Mouse (Mus musculus) embryonic facial prominence, embryonic 14.5 days (tissue): ENCODE data around the gene Ppef1. TPM values are rescaled to one million over a fixed set of nuclear protein-coding genes. Genes with fewer than 3 reads are reported as not detected.

Experiments
- ATAC-seq: fragments of 200-750 bp; cut with Nextera tagmentation; 2 replicates; pipeline ENCODE4 v1.8.0; 2017; ENCODE audit warnings: low read depth, moderate number of reproducible peaks, moderate TSS enrichment
- DNase-seq: peaks from one replicate; pipeline ENCODE4 v3.0.0-alpha.2; 2015; ENCODE audit warnings: low spot score
- H3K27ac ChIP-seq: fragments of 300-500 bp; sonication (generic); replicated peaks from 2 replicates; pipeline ENCODE4 v1.5.1; 2014; ENCODE audit warnings: low read depth, mild to moderate bottlenecking, low read length, moderate library complexity
- H3K27me3 ChIP-seq: fragments of 300-500 bp; sonication (generic); replicated peaks from 2 replicates; pipeline ENCODE4 v1.6.1; 2014; ENCODE audit warnings: low read length; ENCODE audit not compliant: control insufficient read depth, insufficient read depth
- H3K36me3 ChIP-seq: fragments of 300-500 bp; sonication (generic); 2 replicates; pipeline ENCODE4 v1.6.1; 2014; ENCODE audit warnings: low read length, mixed read lengths; ENCODE audit not compliant: control insufficient read depth, insufficient read depth
- H3K4me1 ChIP-seq: fragments of 300-500 bp; sonication (generic); 2 replicates; pipeline ENCODE4 v1.6.1; 2014; ENCODE audit warnings: antibody characterized with exemption, low read length; ENCODE audit not compliant: control insufficient read depth, insufficient read depth
- H3K4me2 ChIP-seq: fragments of 300-500 bp; sonication (generic); 2 replicates; pipeline ENCODE4 v1.6.1; 2014; ENCODE audit warnings: low read depth, mild to moderate bottlenecking, low read length, moderate library complexity, mixed read lengths
- H3K4me3 ChIP-seq: fragments of 300-500 bp; sonication (generic); 2 replicates; pipeline ENCODE4 v1.5.1; 2014; ENCODE audit warnings: low read depth, mild to moderate bottlenecking, low read length
- H3K9ac ChIP-seq: fragments of 300-500 bp; sonication (generic); 2 replicates; pipeline ENCODE4 v1.6.1; 2014; ENCODE audit warnings: low read depth, mild to moderate bottlenecking, low read length, moderate library complexity, mixed read lengths
- H3K9me3 ChIP-seq: fragments of 300-500 bp; sonication (generic); 2 replicates; pipeline ENCODE4 v1.6.1; 2016; ENCODE audit warnings: low read length; ENCODE audit not compliant: control insufficient read depth
- WGBS: fragments of 180-500 bp; shearing (Covaris S2); extraction: QIAGEN DNeasy Blood & Tissue Kit; methylation state at CpG from one replicate; pipeline ENCODE4 v1.1.7; 2014; 5-methylcytosine and 5-hydroxymethylcytosine counted together
- polyA plus RNA-seq: library from polyadenylated mRNA; unstranded; fragments of >200 nt; fragmentation: Nextera tagmentation; extraction: Ambion mirVana; gene quantifications from 2 replicates; pipeline ENCODE4 v1.2.1, GENCODE M21; 2014

Gene Ppef1
- polyA plus RNA-seq, 1 experiment from 2014 or later, result 4.5 TPM

DNA sequence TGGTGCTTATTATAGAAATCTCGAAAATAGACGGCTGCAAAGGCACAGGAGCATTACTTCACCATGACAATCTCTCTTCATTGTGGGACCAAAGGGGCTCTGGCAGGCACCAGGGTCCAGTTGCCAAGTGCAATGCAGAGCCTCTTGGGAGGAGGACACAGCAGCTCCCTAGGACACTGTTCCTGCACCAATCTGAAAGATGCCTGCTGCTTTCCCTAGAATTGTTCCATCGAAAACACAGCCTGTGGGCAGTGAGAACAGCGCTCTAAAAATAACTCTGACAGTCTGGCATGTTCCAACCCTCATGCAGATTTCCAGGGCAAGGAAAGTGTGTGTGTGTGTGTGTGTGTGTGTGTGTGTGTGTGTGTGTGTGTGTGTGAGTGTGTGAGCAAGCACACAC lies 147.0 kb downstream of the Ppef1 start:
- Histone ChIP-seq H3K27me3 (no peaks in the 10 kb centered on the region; the same call in 1 of the 2 replicates), H3K9ac (no peak overlapping the region), H3K4me1 (no peaks in the 10 kb centered on the region), H3K36me3 (no peaks in the 10 kb centered on the region), H3K9me3 (no peaks in the 10 kb centered on the region), H3K4me3 (no peak overlapping the region), H3K27ac (no peak overlapping the region), H3K4me2 (no peak overlapping the region)
- WGBS, result 87% methylated on average over 4 of the region's 4 CpGs
- ATAC-seq (no peak), DNase-seq (no peak)

- ATAC-seq (no peak), DNase-seq (no peak)
- H3K36me3 ChIP-seq, result no peaks in the 10 kb centered on the region
- H3K4me2 ChIP-seq, result no peak overlapping the region
- H3K4me1 ChIP-seq, result no peaks in the 10 kb centered on the region
- H3K4me3 ChIP-seq, result no peak overlapping the region
- no peaks in the 10 kb centered on the region for H3K9me3 ChIP-seq
- no peak overlapping the region for H3K27ac ChIP-seq
- no peak overlapping the region for H3K9ac ChIP-seq
- WGBS, result 61% methylated on average over 1 of the region's 1 CpGs
- H3K27me3 ChIP-seq, result no peaks in the 10 kb centered on the region; the same call in 1 of the 2 replicates
Measured at GRCm38 (mm10) chrX:160585110-160585509, 150.5 kb downstream of the Ppef1 start.

GRCm38 (mm10) chrX:160584148-160584838 lies 151.3 kb downstream of the Ppef1 start:
- 83% methylated on average over 4 of the region's 4 CpGs for WGBS
- Histone ChIP-seq H3K4me2 (no peak overlapping the region), H3K9ac (no peak overlapping the region), H3K27me3 (no peaks in the 10 kb centered on the region; the same call in 1 of the 2 replicates), H3K9me3 (no peaks in the 10 kb centered on the region), H3K4me3 (no peak overlapping the region), H3K27ac (no peak overlapping the region), H3K36me3 (no peaks in the 10 kb centered on the region), H3K4me1 (no peaks in the 10 kb centered on the region)
- ATAC-seq (no peak), DNase-seq (no peak)

GRCm38 (mm10) chrX:160583589-160583988 lies 152.0 kb downstream of the Ppef1 start:
- Histone ChIP-seq H3K27me3 (peaks cover 3% of the 10 kb centered on the region; the same call in 1 of the 2 replicates), H3K4me3 (no peak overlapping the region), H3K4me1 (no peaks in the 10 kb centered on the region), H3K27ac (no peak overlapping the region), H3K9me3 (no peaks in the 10 kb centered on the region), H3K4me2 (no peak overlapping the region), H3K9ac (no peak overlapping the region), H3K36me3 (no peaks in the 10 kb centered on the region)
- WGBS, result 70% methylated on average over 5 of the region's 5 CpGs
- no peak for DNase-seq
- no peak for ATAC-seq

Other genes starting within 250 kb of the Ppef1 start
- gene Phka2, start 233.6 kb downstream of the Ppef1 start, polyA plus RNA-seq, result 18.1 and 20.7 TPM in 2 replicates
- gene Rs1, start 32.2 kb upstream of the Ppef1 start, polyA plus RNA-seq, result 0.09 TPM in 1 of 2 replicates, not detected in the other
- 0.19 and 0.20 TPM in 2 replicates for gene Gja6, start 171.3 kb upstream of the Ppef1 start, polyA plus RNA-seq